Mouse (Mus musculus) adrenal gland, adult 8-10 months (tissue): Measurements from ENCODE around the gene Cacnb2. TPM values are rescaled to one million over a fixed set of nuclear protein-coding genes. Genes with fewer than 3 reads are reported as not detected.

Source experiments
- DNase-seq: peaks from one replicate; pipeline ENCODE4 v3.0.0; 2022
- total RNA-seq, 4 experiments: library from RNA; stranded (reverse); gene quantifications; 2 replicates each; pipeline ENCODE4 v1.2.4; 2022

Gene Cacnb2
- total RNA-seq: 10 to 100 TPM; 49.9 to 73.1 (median 57.5) TPM

DNA sequence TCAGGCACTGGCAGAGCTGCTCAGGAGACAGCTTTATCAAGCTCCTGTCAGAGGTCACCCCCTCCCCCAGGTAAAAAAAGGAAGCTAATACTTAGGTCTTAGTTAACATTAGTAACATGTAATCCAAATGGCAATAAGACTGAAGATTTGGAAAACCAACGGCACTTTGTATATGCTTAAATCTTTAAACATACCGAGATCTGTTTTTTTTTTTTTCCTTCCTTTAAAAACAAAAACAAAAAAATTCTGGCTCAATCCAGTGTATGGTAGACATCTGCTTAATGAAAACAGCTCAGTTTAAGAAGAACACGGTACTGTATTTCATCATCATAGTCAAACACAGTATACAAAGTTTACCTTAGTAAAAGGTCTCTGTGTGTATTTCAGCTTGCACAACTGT lies at the start of gene Cacnb2:
Cacnb2 (plus strand) TSS at position 301 of the 400 bp plus-strand sequence.
- no peak for DNase-seq

DNA sequence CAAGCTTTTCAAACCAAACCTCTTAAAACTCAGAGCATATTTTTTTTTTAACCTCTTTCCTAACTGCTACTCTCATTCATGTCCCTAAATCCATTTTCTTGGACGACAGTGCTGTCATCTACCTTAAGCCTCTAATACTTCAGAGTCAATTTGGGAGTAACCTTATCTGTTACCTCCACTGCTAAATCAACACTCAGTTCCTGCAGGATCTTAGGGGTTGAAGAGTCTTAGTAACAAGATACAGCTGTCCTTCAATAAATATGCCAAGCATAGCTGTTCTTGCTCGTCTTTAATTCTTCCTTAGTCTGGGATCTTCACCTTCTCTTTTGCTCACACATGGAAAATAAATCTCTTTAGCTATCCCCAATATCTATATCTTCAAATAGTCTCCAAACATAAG lies 34.9 kb upstream of the Cacnb2 start:
- no peak for DNase-seq

DNA sequence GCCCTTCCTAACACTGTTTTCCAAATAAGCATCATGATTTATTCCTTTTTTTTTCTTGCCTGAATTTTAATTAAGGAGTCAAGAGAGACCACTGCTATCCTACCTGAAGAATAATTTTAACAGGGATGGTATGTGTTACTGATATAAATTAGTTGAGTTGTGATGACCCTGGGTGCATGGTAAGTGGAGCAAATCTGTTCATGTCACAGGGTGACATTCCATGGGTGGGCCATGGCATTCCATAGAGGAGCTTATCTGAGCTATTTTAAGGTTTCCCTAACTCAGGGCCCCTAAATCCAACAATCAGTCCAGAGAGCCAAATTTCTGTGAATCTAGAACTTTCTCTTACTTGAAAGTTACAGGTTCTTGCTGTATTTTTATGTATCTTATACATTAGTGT lies 31.6 kb upstream of the Cacnb2 start:
- no peak for DNase-seq

DNA sequence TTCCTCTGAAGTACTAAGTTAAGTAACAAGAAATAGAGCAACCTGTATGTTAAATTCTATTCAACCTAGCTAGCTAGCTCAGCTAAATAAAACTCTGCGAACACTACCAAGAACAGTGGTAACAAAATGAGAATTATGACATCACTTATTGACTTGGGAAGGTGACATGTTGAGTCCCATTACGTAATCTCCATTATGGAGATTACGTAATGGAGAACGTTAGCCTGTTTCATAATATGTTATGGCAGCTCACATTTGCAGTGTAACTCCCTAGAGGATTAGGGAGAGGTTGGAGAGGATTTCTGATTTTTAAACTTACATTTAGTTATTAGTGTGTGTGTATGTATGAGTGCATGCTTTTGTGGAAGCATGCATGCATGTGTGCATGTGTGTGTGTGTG lies 13.3 kb upstream of the Cacnb2 start:
- no peak for DNase-seq

DNA sequence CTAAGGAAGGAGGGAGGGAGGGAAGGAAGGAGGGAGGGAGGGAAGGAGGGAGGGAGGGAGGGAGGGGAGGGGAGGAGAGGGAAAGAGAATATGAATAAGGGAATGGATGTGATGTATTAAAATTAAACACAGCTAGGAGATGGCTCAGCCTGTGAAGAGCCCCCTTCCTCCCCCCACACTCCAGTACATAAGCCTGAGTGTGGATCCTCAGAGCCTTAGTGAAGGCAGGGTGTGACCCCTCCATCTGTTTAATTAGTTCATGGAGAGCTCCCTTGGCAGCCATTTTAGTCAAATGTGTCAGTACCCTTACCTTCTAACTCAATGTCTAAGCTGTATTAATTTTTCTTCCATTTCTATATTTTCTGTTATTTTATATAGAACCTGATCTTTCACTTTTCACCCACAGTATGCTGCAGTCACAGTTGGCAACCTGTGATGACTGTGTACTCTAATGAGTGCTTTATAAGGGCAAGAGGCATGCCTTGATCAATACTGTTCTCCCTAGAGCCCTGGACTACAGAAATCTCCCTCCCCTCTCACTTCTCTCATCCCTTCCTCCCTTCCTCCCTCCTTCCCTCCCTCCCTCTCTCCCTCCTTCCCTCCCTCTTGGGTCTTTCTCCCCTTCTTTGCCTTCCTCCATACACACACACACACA lies 4.9 kb upstream of the Cacnb2 start:
- DNase-seq: no peak

DNA sequence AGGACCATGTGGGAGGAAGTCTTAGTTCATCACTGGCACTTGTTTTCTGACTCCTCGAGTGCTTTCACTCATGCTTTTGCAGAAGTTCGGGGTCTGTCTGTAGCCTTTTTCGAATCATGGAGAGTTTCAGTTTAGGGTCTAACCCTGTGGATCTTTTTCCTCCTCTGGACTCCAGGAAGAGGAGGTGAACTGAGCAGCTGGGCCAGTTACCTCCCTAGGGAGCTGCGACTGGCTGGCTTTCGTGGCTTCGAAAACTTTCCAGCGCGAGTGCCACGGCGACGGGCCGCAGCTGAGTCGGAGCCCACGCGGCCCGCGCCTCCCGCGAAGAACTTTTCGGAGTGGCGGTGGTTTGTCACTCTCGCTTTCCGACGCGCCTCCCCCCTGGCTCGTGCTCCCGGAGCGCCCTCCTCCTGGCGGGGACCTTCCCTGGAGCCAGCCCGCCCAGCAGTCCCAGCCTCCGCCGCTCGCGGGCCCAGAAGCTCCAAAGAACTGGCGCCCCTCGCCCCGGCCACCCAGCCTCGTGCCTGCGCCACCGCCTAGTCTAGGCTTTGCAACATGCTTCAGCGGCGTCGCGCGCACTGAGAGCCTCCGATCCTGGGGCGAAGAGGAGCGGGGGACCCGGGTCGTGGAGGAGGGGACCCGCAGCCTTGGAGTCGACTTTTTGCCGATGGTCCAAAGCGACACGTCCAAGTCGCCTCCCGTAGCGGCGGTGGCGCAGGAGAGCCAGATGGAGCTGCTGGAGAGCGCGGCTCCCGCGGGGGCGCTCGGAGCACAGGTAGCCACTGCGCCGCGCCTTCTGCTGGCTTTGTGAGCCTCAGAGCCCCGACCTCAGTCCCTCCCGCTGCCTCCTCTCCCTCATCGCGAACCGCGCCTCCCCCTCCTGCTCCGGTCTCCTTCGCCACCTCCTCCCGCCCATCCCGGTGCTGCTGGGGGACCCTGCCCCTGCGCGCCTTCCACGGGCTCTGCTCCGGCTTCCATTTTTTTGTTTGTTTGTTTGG lies 1.2 kb downstream of the Cacnb2 start:
- DNase-seq: peak; percentile 74

DNA sequence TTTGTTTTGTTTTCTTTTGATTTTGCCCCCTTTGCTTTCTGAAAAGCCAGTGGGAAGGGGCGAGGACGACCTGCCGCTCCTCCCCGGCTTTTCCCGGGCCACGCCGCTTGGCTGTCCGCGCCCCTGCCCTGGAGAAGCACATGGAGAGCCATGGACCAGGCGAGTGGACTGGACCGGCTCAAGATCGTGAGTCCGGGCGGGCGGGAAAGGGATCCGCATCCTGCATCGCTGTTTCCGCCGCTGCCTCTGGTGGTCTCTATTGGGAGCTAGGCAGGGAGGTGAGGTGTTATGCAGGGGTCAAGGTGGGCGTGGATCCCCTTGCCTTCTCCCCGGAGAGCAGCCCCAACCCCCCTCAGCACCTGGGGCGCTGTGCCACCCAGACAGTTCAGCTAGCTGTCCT lies 1.9 kb downstream of the Cacnb2 start:
- peak; percentile 32 for DNase-seq

DNA sequence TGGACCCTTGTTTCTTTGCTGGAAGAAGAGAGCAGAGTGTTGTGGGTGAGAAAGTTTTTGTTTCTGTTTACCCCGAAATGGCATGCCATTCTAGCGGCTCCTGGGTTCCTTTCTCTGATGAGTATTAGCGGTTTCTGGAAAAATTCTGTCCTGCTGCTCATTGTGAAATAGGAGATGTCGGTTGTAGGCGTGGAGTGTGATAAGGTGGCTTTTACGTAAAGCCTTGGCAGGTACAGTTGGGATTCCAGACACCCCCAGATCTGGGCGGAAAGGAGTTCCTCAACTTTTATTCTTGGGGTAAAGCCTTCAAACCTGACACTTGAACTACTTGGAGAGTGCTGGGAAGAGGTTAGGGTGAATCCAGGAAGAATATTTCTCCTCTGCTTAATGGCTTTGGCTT lies 2.3 kb downstream of the Cacnb2 start:
- DNase-seq: no peak

DNA sequence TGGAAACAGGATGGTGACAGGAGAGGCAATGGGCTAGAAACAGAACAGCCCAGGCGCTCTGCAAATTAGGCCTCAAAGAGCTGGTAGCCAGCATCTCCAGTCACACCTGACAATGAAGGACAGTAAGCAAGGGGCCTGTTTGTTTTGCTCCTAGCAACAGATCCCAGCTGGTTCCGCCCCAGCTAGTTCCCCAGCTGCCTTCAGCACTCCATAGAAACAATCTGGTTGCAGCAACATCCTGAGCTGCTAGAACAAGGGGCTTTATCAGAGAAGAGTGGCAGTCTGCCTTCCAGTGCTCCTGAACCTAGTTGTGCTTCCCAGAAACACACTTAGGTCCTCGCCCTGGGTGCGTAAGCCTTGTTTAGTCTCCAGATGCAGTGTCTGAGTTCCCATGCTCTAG lies 5.7 kb downstream of the Cacnb2 start:
- no peak for DNase-seq

DNA sequence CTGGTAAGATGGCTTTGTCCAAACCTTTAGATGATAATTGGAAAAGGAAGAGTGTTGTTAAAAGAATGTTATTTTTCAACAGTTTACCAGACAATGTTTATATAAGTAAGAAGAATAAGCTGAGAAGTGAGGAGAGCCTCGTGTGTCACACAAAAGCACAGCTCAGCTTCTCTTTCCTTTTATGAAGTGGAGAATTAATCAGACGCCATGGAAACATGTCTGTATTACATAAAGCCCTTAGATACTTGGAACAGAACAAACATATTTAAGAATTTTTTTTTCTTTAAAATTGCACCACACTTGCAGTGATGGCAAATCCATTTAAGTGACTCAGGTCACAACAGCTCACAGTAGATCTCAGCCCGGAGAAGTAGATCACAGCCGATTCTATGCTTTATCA lies 9.8 kb downstream of the Cacnb2 start:
- no peak for DNase-seq

DNA sequence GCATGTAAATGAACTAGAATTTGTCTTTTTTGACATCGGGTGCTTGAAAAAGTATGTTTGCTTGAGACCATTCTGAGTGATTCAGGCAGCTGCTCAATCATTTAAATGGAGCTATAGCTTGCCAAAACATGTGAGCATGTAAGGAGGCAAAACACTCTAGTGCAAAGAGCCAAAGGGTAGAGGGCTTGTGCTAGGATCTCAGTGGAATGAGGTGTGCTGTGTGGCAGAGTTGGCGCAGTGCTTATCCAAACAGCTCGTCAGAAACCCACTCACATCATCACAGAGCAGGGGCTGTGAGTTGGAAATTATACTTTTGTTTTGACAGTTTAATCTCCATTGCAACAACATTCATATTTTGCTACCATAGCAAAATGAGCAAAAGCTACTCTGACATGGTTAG lies 13.5 kb downstream of the Cacnb2 start:
- DNase-seq: no peak

DNA sequence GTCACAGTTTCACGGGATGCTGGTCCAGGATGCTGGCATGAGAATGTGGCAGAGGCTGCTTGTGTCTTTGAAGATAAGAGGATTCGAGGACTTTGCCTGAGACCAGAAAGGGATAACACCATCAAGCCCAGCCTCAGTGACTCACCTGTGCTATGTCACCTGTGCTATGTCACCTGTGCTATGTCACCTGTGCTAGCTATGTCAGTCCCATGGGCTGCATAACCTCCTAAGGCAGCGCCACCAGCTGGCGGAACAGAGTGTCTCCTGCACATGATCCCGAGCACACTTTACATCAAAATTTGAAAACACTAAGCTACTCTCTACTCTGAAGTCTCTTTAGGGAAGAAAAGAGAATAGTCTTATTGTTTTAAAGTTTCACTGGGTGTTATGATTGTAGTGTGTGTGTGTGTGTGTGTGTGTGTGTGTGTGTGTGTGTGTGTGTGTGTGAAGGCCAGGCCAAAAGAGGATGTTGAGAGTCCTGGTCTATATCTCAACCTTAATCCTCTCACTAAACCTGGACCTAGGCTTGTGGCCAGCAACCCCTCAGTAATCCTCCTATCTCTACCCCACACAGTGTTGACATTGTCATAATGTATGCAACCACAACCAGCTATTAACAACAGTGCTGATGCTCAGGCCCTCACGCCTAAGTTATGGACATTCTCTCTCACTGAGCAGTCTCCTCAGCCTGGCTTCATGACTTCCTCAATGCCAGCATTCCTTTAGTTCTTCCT lies 17.4 kb downstream of the Cacnb2 start:
- no peak for DNase-seq

DNA sequence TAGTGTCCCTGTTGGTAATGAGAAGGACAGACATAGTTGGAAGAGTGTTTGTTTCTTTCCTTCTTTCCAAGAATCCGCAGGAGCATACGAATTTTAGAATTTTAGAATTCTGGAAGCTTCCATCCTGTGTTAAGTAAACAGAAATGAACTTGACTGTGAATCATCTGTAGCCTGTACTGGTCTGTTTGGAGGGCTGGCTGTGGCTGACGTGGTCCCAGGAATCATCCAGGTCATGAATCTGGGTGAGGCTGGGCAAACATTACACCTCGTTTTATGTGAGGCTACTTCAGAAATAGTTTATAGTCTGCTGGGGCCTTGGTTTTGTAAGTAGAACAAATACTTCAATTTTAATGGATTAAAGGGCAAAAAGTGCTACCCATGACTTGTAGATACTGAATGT lies 18.0 kb downstream of the Cacnb2 start:
- no peak for DNase-seq

DNA sequence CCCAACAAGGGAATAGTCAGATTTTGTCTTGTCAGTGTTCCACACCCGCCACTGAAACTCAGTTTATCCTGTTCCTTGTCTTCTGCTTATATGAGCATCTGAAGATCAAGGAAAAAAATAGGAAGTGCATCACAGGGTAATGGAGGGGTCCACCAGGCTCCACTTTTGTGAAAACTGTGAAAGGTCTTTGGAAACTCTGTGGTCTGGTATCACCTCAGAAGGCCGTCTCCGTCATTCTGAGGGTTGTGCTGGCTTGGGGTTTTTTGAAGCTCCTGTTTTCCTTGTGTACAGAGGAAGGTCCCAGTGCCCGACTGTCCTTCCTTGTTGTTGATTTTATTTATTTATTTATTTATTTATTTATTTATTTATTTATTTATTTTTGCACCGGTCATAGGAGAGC lies 20.9 kb downstream of the Cacnb2 start:
- no peak for DNase-seq

DNA sequence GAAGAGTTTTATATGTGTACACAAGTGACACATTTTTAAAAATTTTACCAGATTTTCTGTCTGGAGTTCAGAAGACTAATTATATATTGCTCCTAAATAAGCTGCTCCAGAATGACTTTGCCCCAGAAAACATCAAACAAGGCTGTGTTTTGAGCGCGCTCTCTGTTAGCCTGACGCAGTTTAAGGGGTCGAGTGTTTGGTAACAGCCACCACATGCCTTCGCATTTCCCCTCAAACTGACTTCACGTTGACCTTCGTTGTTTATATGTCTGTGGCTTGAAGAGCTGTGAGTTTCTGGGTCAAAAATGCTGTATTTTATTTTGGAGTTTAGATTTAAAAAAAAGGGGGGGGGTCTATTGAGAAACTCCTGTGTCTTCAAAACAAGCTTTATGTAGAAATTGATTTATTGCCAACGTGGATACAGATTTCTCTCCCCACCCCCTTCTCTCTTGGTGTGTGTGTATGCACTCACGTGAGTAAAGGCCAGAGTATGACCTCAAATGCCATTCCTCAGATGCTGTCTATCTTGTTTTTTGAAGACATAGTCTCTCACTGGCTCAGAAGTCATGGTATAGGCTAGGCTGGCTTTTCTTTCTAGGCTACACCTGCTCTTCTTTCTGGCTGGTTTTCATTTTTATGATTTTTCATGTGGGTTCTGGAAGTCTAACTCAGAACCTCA lies 27.1 kb downstream of the Cacnb2 start:
- DNase-seq: no peak

DNA sequence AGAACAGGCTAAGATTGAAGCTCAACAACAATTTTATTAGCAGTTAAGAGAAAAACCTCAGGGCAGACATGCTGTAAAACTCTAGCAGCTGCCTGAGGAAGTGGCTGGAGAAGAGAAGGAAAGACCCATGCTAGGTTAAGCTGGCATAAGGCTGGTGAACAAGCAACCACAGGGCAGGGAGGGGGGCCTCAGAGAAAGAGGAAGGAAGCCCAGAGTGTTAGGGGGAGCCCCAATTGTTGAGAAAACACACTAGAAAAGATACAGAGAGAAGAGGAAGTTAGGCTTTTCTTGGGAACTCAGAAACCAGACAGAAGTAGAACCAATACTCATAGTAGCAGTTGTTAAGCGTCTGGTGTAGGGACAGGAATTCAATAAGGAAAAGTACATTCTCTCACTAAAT lies 28.7 kb downstream of the Cacnb2 start:
- no peak for DNase-seq

DNA sequence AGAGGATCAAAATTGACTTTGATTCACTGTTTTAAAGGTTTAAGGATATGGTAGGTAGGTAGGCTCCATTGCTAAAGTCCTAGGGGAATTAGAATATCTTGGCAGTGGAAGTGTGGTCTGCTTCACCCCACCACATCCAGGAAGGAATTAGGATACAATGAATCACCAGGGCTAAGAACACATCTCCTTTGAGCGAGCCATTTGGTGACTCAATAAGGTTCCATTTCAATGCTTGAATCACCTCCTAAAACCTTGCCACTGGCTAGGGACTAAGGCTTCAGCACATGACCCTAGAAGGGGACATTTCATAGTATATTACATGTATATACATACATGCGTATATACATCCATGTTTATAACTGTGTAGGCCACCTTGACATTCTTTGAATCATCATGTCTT lies 30.3 kb downstream of the Cacnb2 start:
- DNase-seq: no peak

DNA sequence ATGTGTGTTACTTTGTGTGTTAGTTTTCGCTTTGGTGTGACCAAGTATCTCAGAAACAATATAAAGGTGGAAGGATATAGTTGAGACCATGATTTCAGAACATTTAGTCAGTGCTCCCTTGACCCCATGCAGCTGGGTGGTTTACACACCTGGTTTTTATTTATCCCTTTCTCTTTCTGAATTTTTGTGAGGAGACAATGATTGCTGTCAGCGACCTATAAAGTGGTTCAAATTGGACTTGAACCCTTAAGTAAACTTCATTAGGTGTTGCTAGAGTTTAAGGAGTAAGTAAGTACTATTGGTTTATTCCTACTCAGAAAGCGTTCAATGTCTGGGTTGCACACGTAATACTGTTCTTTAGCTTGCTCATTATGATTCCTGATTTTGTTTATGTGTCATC lies 36.4 kb downstream of the Cacnb2 start:
- DNase-seq: no peak

DNA sequence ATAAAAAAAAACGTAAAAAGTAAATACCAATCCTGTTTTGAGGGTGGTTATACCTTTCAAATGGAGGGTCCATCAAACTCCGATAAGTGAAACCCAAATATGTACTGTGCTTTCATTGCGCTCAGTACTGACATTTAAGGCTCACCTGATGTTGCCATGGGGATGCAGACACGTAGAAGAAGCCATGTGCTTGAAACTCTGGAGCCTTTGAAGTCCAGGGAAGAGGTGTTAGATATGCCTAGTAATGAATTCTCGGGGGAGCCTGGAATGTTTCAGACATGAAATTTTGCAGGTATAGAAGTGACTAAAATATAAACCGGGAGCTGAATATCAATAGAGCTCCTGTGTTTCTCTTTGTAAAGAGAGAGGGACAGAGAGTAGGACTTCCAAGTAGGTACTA lies 37.0 kb downstream of the Cacnb2 start:
- no peak for DNase-seq

DNA sequence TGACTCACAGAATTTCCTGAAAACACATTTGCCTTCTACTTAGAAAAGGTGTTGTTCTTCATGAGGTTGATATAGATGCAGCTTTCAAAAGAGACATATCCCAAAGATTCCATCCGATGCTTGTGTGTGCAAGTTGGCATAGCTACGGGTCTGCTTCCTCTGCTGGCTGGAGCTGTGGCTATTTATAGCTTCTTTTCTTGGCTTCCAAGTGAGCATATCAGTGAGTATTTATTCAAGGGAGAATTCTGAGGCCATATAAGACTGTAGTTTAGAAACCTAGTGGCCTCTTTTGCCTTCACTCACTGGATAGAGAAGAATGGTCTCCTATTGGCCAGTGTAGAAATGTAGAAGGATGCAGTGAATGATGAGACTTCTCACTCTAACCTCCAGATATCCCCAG lies 38.2 kb downstream of the Cacnb2 start:
- no peak for DNase-seq

DNA sequence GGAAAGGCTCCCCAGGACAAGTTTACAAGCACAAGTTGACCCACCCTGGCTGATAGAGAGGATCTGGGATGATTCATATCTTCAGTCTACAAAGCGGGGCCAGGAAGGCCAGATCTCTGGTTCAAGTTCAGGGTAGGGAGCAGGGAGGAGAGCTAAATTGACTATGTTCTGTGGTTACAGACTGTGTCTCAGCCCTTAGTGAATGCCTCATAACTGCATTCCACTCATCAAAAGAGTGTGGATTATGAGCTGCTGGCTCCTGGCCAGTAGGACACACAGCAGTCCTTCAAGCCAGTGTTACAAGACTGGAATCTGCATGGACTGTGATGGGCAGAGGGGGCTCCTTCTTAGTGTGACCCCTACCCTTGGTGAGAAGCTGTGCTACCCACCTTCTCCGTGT lies 48.4 kb downstream of the Cacnb2 start:
- DNase-seq: peak; percentile 26

DNA sequence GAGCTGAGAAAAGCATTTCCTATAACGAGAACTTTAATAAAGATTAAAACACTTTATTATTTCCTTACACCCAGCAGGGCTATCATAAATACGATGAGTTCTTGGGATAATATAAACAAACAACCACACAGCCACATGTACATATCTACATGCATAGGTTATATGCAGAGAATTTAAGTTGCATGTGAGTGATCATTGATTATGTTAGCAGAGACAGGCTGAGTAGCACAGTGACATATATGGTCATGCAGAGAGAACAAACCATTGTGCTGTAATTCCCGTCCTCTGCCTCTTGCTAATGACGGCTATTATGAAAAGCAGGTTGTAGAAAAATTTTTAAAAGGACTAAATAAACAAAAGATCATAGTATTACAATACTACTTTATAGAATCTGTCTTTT lies 53.8 kb downstream of the Cacnb2 start:
- no peak for DNase-seq
